9 mouse cellular contexts compared by ENCODE assay signal in the genomic region with DNA sequence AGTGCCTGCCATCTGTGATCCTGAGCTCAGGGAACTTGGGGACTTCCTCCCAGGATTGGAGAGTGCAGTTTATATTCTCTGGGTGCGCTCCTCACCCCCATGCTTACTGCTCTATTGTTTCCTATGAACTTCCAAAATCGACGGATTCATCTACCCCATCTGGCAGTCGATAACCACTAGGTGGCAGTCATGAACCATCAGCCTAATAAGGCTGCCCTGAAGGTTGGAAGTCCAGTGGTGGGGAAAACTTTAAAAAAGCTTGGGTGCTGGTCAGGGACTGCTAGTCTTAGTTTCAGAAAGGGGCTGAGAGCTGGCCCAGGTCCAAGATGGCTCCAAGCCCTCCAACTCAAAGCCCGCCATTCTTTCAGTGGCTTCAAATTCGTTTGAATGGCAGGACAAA. TPM values are rescaled to one million over a fixed set of nuclear protein-coding genes. Genes with fewer than 3 reads are reported as not detected.
DNase-seq lines count a peak whose midpoint lies in the region; ATAC-seq and TF ChIP-seq lines count a peak whose summit lies in the region.
"Had no signal": no experiment of that assay in that cellular context is flagged by ENCODE, and none has a peak within 500 bp of the region (broad histone marks: within the 10 kb centered on the region; RNA-seq: fewer than 3 reads in every experiment).

No protein-coding gene starts in this region.

- H3K4me1 ChIP-seq in kidney, embryonic 14.5 days (ENCODE audit: control insufficient read depth, insufficient read depth, low read length) = no peaks in the 10 kb centered on the region
- H3K4me1 ChIP-seq in liver, adult 2 months (ENCODE audit: control insufficient read depth, insufficient read depth, low read length) = no peaks in the 10 kb centered on the region
- H3K4me1 ChIP-seq: heart, embryonic 13.5 days had no signal

- H3K27me3 ChIP-seq in kidney, embryonic 14.5 days (ENCODE audit: control insufficient read depth, insufficient read depth, low read length) = no peaks in the 10 kb centered on the region
- H3K27me3 ChIP-seq in liver, adult 2 months (ENCODE audit: control insufficient read depth, insufficient read depth, low read length) = no peaks in the 10 kb centered on the region

- TF ChIP-seq POLR2A in liver, adult 2 months (IDR thresholded peaks at IDR 0.05; ENCODE audit: extremely low read depth, insufficient read depth, low read length) = no peak

- 8% methylated on average over 6 of the region's 6 CpGs for WGBS in kidney, embryonic 14.5 days
- 13% methylated on average over 6 of the region's 6 CpGs for WGBS in liver, adult 2 months

- no peak overlapping the region for H3K9ac ChIP-seq in kidney, embryonic 14.5 days (ENCODE audit: low read depth, low read length)
- H3K9ac ChIP-seq in liver, adult 2 months (ENCODE audit: low read depth, low read length) = no peak overlapping the region
- H3K9ac ChIP-seq: heart, embryonic 13.5 days had no signal

- DNase-seq in A20 (ENCODE audit: low read depth, low spot score) (peak; percentile 68), MEL-GATA-1-ER (ENCODE audit: extremely low read depth, low read depth) (peak; percentile 38)
- peak; percentile 46 for DNase-seq in cerebellum, adult 9-10 months
- peak; percentile 55 for DNase-seq in liver, adult 2 months (ENCODE audit: extremely low read depth, low read depth, low spot score)
- peak; percentile 70 for DNase-seq in neural tube, embryonic 10.5 days (ENCODE audit: extremely low spot score, low spot score)
- peak; percentile 69 for DNase-seq in thymus, postnatal 0 days (ENCODE audit: low spot score)

- peak; percentile 67 for TF ChIP-seq CTCF in liver, adult 2 months (IDR thresholded peaks at IDR 0.05; ENCODE audit: low read depth, low read length)

- H3K4me3 ChIP-seq in kidney, embryonic 14.5 days (ENCODE audit: low read length) = no peak overlapping the region
- H3K4me3 ChIP-seq in liver, adult 2 months (ENCODE audit: insufficient read depth, low read depth, low read length) = no peak overlapping the region
- H3K4me3 ChIP-seq: heart, embryonic 13.5 days had no signal

- ATAC-seq in frontal cortex, adult (ENCODE audit: low TSS enrichment) = peak; percentile 90
- ATAC-seq in kidney, embryonic 14.5 days (ENCODE audit: low FRiP score, low TSS enrichment) = peak; percentile 51; the same call in 1 of the 2 replicates

- no peaks in the 10 kb centered on the region for H3K9me3 ChIP-seq in kidney, embryonic 14.5 days (ENCODE audit: control insufficient read depth, low read length)
- H3K9me3 ChIP-seq: heart, embryonic 13.5 days had no signal

- H3K4me2 ChIP-seq in kidney, embryonic 14.5 days (replicated peaks; ENCODE audit: low read depth, low read length) = no peak overlapping the region
- H3K4me2 ChIP-seq: heart, embryonic 13.5 days had no signal

- no peaks in the 10 kb centered on the region for H3K36me3 ChIP-seq in kidney, embryonic 14.5 days (ENCODE audit: control insufficient read depth, insufficient read depth, low read length)
- no peaks in the 10 kb centered on the region for H3K36me3 ChIP-seq in liver, adult 2 months (ENCODE audit: control insufficient read depth, insufficient read depth, low read length)
- H3K36me3 ChIP-seq: heart, embryonic 13.5 days had no signal

- no peaks in the 10 kb centered on the region for H3K79me2 ChIP-seq in liver, adult 2 months (ENCODE audit: control insufficient read depth, insufficient read depth, low read length)

- no peak overlapping the region for H3K27ac ChIP-seq in kidney, embryonic 14.5 days (ENCODE audit: low read depth, low read length)
- H3K27ac ChIP-seq in liver, adult 2 months (replicated peaks; ENCODE audit: insufficient read depth, low read depth, low read length) = no peak overlapping the region
- H3K27ac ChIP-seq: heart, embryonic 13.5 days had no signal

RNA-seq across cellular contexts. Expression of gene Isg20, which starts 11.1 kb away (rescaled TPM):
- 0.96 and 1.3 TPM in 2 replicates for polyA plus RNA-seq in kidney, embryonic 14.5 days (2014; fragmentation: Nextera tagmentation; extraction: Ambion mirVana)
- 2.6 and 2.8 TPM in 2 replicates for total RNA-seq in liver, adult 2 months (2014; rRNA removed)
- polyA plus RNA-seq in liver, adult 2 months (2012; rRNA removed) = 5.7 and 7.7 TPM in 2 replicates
- 136 and 152 TPM in 2 replicates for polyA plus RNA-seq in thymus, postnatal 0 days (2015; fragmentation: Nextera tagmentation; extraction: Ambion mirVana)

RNA-seq across cellular contexts. Expression of gene Aen, which starts 28.6 kb away (rescaled TPM):
- 31.7 and 36.3 TPM in 2 replicates for polyA plus RNA-seq in kidney, embryonic 14.5 days (2014; fragmentation: Nextera tagmentation; extraction: Ambion mirVana)
- total RNA-seq in liver, adult 2 months (2014; rRNA removed) = 6.5 and 8.1 TPM in 2 replicates
- 22.8 and 25.3 TPM in 2 replicates for polyA plus RNA-seq in liver, adult 2 months (2012; rRNA removed)
- 45.4 and 45.7 TPM in 2 replicates for polyA plus RNA-seq in thymus, postnatal 0 days (2015; fragmentation: Nextera tagmentation; extraction: Ambion mirVana)

Comparison
In these comparisons a context has a peak if more than half of its experiments do, and no peak if none do; other contexts are left out.
1. RNA of gene Isg20, which starts 11.1 kb away (polyA plus RNA-seq): 136 to 152 TPM in thymus, postnatal 0 days; 5.7 to 7.7 TPM in liver, adult 2 months and 0.96 to 1.3 TPM in kidney, embryonic 14.5 days; every median in the first group is over 10 times any median in the second.
2. Peak in every context shown above with its lines, with median percentiles within 50 percentile points of each other: DNase-seq.